Mouse (Mus musculus) hindbrain, embryonic 15.5 days (tissue): ENCODE data around the gene Gnl3l. TPM values are rescaled to one million over a fixed set of nuclear protein-coding genes. Genes with fewer than 3 reads are reported as not detected.

Source experiments
- ATAC-seq: fragments of 200-750 bp; cut with Nextera tagmentation; 2 replicates; pipeline ENCODE4 v1.8.0; 2017; ENCODE audit warnings: low read depth, moderate number of reproducible peaks, moderate TSS enrichment; ENCODE audit not compliant: low FRiP score
- H3K27ac ChIP-seq: fragments of 300-500 bp; sonication (generic); replicated peaks from 2 replicates; pipeline ENCODE4 v1.5.1; 2015; ENCODE audit warnings: mild to moderate bottlenecking, inconsistent platforms
- H3K27me3 ChIP-seq: fragments of 300-500 bp; sonication (generic); 2 replicates; pipeline ENCODE4 v1.6.1; 2015; ENCODE audit warnings: control low read depth, inconsistent platforms
- H3K36me3 ChIP-seq: fragments of 300-500 bp; sonication (generic); 2 replicates; pipeline ENCODE4 v1.6.1; 2015; ENCODE audit warnings: control low read depth, inconsistent platforms
- H3K4me1 ChIP-seq: fragments of 300-500 bp; sonication (generic); replicated peaks from 2 replicates; pipeline ENCODE4 v1.6.1; 2015; ENCODE audit warnings: control low read depth, inconsistent platforms
- H3K4me2 ChIP-seq: fragments of 300-500 bp; sonication (generic); 2 replicates; pipeline ENCODE4 v1.6.1; 2015; ENCODE audit warnings: moderate library complexity, mild to moderate bottlenecking, inconsistent platforms
- H3K4me3 ChIP-seq: fragments of 300-500 bp; sonication (generic); 2 replicates; pipeline ENCODE4 v1.5.1; 2015; ENCODE audit warnings: mild to moderate bottlenecking, inconsistent platforms
- H3K9ac ChIP-seq: fragments of 300-500 bp; sonication (generic); 2 replicates; pipeline ENCODE4 v1.6.1; 2015; ENCODE audit warnings: inconsistent platforms
- H3K9me3 ChIP-seq: fragments of 300-500 bp; sonication (generic); 2 replicates; pipeline ENCODE4 v1.6.1; 2016; ENCODE audit warnings: control low read depth, inconsistent platforms
- WGBS: fragments of 180-500 bp; shearing (Covaris S2); methylation state at CpG from one replicate; pipeline ENCODE4 v1.1.7; 2015; 5-methylcytosine and 5-hydroxymethylcytosine counted together
- polyA plus RNA-seq: library from polyadenylated mRNA; unstranded; fragments of >200 nt; fragmentation: Nextera tagmentation; extraction: Ambion mirVana; gene quantifications from 2 replicates; pipeline ENCODE4 v1.2.1, GENCODE M21; 2015

Gnl3l gene
- polyA plus RNA-seq, 1 experiment from 2014 or later, result 83.2 TPM

DNA sequence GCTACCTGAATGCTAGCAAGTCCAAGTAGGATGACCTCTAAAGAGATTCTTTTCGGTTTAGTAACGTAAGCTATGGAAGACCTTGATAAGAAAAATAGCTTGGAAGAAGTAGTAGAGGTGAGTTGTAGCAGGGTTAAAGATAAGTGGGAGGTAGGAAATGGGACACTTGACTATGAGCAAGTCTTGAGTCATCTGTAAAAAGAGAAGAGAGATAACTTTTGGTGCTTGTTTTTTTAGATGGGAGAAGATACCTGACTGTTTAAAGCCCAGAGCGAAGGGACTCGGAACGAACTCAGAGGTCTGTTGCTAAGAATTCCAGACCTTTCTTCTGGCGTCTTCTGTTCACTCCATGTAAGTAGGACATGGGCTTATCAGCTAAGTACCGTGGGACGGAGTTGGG is 28.7 kb upstream of the Gnl3l start, which contains the start of gene Fgd1:
TSS of gene Fgd1 (plus strand) at position 301 of the 400 bp plus-strand sequence.
- H3K9me3 ChIP-seq, result no peaks in the 10 kb centered on the region
- peak within 1 kb of the TSS; percentile 95 for H3K27ac ChIP-seq
- peaks cover 27% of the 10 kb centered on the region for H3K4me1 ChIP-seq
- 92% methylated on average over 8 of the region's 8 CpGs for WGBS
- peak within 1 kb of the TSS; percentile 86 for H3K9ac ChIP-seq
- no peak for ATAC-seq
- no peaks in the 10 kb centered on the region for H3K36me3 ChIP-seq
- peak within 1 kb of the TSS; percentile 66 for H3K4me2 ChIP-seq
- no peaks in the 10 kb centered on the region for H3K27me3 ChIP-seq
- peak within 1 kb of the TSS; percentile 71 for H3K4me3 ChIP-seq

DNA sequence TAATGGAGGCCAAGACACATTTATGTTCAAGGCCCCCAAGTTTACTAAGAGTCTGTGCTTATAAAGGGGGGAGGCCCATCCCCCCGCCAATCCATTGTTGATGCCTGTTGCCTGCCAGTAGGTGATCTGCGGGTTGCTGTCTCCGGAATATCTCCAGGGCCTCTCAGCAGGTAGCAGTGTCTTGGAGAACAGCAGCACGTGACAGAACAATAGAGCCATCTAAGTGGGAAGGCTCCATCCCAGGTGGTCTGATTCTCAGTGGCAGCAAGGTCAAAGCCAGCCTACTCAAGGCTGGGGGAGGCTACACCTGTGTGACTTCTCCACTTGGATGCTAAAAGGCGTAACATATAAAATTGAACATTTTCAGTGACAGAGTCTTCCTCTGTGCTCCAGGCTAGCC is 24.1 kb upstream of the Gnl3l start:
- H3K4me1 ChIP-seq, result no peaks in the 10 kb centered on the region
- H3K9me3 ChIP-seq, result no peaks in the 10 kb centered on the region
- 48% methylated on average over 5 of the region's 5 CpGs for WGBS
- no peak overlapping the region for H3K4me2 ChIP-seq
- no peak overlapping the region for H3K9ac ChIP-seq
- H3K36me3 ChIP-seq, result no peaks in the 10 kb centered on the region
- ATAC-seq, result no peak
- no peak overlapping the region for H3K27ac ChIP-seq
- no peak overlapping the region for H3K4me3 ChIP-seq
- no peaks in the 10 kb centered on the region for H3K27me3 ChIP-seq

DNA sequence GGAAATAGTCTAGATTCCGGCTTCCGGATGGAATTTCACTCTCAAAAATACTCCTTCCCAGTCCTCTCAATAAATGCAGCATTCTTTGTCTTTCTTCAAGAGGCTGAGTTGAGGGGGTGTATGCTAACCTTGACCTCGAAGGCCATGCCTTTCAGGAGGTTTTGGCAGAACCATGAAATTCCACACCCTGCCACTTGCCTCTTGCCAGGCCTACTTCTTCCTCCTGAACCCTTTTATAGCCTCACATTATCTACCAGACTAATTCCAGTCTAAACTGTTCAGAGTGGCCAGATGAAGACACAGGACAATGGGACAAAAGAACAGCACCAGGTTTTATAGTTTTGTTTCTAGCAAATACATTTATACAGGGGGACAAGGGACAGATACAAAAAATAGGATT is 14.3 kb upstream of the Gnl3l start:
- H3K27ac ChIP-seq, result no peak overlapping the region
- ATAC-seq, result no peak
- H3K36me3 ChIP-seq, result no peaks in the 10 kb centered on the region
- no peak overlapping the region for H3K4me2 ChIP-seq
- no peaks in the 10 kb centered on the region for H3K27me3 ChIP-seq
- H3K9me3 ChIP-seq, result no peaks in the 10 kb centered on the region
- H3K9ac ChIP-seq, result no peak overlapping the region
- no peaks in the 10 kb centered on the region for H3K4me1 ChIP-seq
- no peak overlapping the region for H3K4me3 ChIP-seq
- 68% methylated on average over 3 of the region's 3 CpGs for WGBS

DNA sequence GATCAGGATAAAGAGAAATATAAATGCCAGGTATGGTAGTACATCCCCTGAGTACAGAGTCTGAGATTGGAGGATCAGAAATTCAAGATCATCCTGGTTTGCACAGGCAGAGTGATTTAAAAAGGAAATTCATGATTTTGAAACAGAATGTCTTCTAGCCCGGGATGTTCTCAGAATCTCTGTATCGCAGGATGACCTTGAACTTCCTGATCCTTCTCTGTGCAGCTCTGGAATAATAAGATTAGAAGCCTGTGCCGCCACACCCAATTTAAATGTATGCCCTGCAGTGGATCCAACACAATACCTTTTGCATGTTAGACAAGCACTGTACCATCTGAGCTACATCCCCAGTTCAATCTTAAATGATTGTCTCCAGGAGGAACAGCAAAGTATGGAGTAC is 1.7 kb upstream of the Gnl3l start:
- WGBS, result 71% methylated on average over 3 of the region's 3 CpGs
- no peak for ATAC-seq
- H3K9ac ChIP-seq, result 0 out of 2 replicates have a peak overlapping the region, but pooled peaks have one; percentile 7

DNA sequence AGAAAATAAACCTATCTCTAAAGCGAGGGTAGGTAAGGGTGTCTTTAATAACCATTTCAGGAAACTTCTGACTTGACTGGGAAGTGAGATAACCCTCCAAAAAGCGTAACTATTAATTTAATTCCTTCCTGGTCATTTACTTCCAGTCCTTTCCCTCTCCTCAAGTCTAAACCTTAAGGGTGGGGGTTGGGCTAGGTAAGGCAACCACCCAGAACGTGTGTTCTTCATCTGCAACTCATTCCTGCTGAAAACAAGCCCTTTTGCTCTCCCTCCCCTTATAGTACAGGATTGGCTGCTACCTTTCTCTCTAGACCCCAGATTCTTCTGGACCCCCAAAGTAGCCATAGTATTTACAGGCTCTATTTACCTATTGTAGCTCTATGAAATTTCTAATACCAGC is 775 bp upstream of the Gnl3l start:
- ATAC-seq, result no peak
- H3K9me3 ChIP-seq, result no peaks in the 10 kb centered on the region
- H3K27me3 ChIP-seq, result no peaks in the 10 kb centered on the region
- H3K4me2 ChIP-seq, result peak overlapping the region; percentile 57
- peak overlapping the region; percentile 43 for H3K9ac ChIP-seq
- 18% methylated on average over 3 of the region's 3 CpGs for WGBS
- peak overlapping the region; percentile 83 for H3K27ac ChIP-seq
- no peaks in the 10 kb centered on the region for H3K4me1 ChIP-seq
- peak overlapping the region; percentile 49 for H3K4me3 ChIP-seq
- H3K36me3 ChIP-seq, result 0 out of 2 replicates have a peak, but pooled peaks cover 3% of the 10 kb centered on the region

More for the DNA sequence above, 1.7 kb upstream of the Gnl3l start:
- Histone ChIP-seq H3K36me3 (0 out of 2 replicates have a peak, but pooled peaks cover 3% of the 10 kb centered on the region), H3K27ac (peak overlapping the region; percentile 83; the same call in 1 of the 2 replicates), H3K9me3 (no peaks in the 10 kb centered on the region), H3K4me1 (no peaks in the 10 kb centered on the region), H3K4me2 (peak overlapping the region; percentile 57), H3K27me3 (no peaks in the 10 kb centered on the region), H3K4me3 (peak overlapping the region; percentile 49; the same call in 1 of the 2 replicates)

DNA sequence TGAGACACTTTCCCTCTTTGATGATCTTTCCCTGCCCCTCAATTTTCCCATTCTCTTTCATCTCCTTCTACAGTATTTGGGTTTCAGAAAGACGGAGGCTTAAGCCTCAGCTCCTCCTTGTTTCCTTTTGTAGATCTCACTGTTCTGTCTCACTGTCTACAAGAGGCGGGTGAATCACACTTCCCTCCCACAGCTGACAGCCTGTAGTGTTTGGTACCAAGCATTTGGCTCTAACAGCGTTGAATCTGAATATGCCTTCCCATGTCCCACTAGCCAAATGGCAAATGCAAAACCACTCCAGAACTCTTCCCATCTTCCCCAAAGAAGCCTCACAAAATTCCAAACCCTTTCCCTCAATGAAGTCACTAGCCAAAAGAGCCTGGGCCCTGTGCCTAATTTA is 20.3 kb downstream of the Gnl3l start:
- H3K36me3 ChIP-seq, result peaks cover 40% of the 10 kb centered on the region
- H3K27ac ChIP-seq, result no peak overlapping the region
- WGBS, result 95% methylated on average over 3 of the region's 3 CpGs

DNA sequence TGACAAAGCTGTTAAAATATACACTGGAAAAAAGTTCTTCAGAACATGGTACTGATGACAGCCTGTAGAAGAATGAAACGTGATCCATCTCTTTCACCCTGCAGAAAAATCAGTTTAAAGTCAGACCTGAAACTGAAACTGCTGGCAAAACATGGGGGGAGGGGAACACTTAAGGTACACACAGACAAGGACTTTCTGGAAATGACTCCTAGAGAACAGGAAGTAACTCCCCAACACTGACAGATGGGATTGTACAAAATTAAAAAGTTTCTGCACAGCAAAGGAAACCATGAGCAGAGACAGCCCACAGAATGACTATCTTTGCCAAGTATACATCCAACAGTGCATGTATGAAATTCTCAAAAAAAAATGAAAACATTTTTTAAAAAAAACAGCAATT is 35.5 kb downstream of the Gnl3l start:
- H3K9ac ChIP-seq, result no peak overlapping the region
- no peaks in the 10 kb centered on the region for H3K9me3 ChIP-seq
- H3K4me2 ChIP-seq, result no peak overlapping the region
- peaks cover 20% of the 10 kb centered on the region for H3K36me3 ChIP-seq
- 69% methylated on average over 1 of the region's 1 CpGs for WGBS
- no peak overlapping the region for H3K4me3 ChIP-seq
- H3K27ac ChIP-seq, result no peak overlapping the region
- H3K4me1 ChIP-seq, result no peaks in the 10 kb centered on the region
- no peak for ATAC-seq
- H3K27me3 ChIP-seq, result no peaks in the 10 kb centered on the region

More for the DNA sequence above, 20.3 kb downstream of the Gnl3l start:
- no peak overlapping the region for H3K4me3 ChIP-seq
- no peaks in the 10 kb centered on the region for H3K27me3 ChIP-seq
- H3K9me3 ChIP-seq, result no peaks in the 10 kb centered on the region
- ATAC-seq, result no peak
- no peaks in the 10 kb centered on the region for H3K4me1 ChIP-seq
- no peak overlapping the region for H3K9ac ChIP-seq
- H3K4me2 ChIP-seq, result no peak overlapping the region

DNA sequence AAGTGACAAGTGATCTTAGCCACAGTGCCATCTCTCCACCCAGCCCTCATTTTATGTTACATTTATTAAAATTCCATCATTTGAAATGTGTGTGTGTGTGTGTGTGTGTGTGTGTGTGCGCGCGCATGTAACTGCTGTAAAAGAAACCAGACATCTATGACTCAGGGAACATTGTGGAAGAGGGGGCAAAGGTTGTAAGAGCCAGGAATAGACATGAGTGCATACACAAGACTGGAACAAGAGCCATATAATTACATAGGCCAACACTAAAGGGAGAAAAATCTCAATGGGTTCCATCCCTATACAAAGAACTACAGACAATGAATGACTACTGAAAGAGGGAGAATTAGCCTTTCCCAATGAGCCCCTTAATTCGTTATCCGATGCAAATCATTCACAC is 41.7 kb downstream of the Gnl3l start:
- 93% methylated on average over 5 of the region's 5 CpGs for WGBS
- no peak for ATAC-seq
- no peak overlapping the region for H3K4me3 ChIP-seq

DNA sequence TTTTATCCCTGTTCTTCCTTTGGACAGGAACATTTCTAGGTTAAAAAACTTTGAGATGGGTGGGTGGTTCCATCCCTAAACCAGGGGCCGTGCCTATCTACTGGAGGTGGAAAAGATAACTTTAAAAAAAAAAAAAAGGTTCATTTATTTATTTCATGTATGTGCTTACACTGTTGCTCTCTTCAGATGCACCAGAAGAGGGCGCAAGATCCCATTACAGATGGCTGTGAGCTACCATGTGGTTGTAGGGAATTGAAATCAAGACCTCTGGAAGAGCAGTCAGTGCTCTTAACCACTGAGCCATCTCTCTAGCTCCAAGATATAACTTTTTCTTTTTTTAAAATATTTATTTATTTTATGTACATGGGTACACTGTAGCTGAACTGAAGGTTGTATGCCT is 54.1 kb downstream of the Gnl3l start:
- Histone ChIP-seq H3K36me3 (no peaks in the 10 kb centered on the region), H3K4me2 (no peak overlapping the region), H3K27ac (no peak overlapping the region), H3K27me3 (no peaks in the 10 kb centered on the region), H3K4me3 (no peak overlapping the region), H3K9me3 (no peaks in the 10 kb centered on the region), H3K9ac (no peak overlapping the region), H3K4me1 (no peaks in the 10 kb centered on the region)
- ATAC-seq, result no peak
- WGBS, result 25% methylated on average over 2 of the region's 2 CpGs

More for the DNA sequence above, 41.7 kb downstream of the Gnl3l start:
- Histone ChIP-seq H3K27ac (no peak overlapping the region), H3K9me3 (no peaks in the 10 kb centered on the region), H3K4me1 (no peaks in the 10 kb centered on the region), H3K36me3 (no peaks in the 10 kb centered on the region), H3K9ac (no peak overlapping the region), H3K4me2 (no peak overlapping the region), H3K27me3 (no peaks in the 10 kb centered on the region)

DNA sequence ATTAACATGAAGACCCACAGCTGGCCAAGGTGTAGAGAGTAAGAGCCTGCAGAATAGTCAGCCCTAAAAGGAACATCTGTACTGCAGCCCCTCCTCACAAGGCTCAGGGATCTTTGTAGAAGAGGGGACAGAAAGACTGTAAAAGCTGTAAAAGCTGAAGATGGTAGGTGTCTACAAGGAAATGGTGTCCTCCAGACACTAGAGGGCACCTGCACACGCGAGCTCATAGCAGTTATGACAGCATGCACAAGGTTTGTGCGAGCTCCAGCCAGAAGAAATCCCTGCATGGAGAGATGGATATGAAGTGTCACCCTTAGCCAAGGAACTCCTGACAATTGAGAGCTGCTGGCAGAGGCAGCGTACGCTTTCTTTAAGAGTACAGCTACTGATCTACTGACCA is 56.4 kb downstream of the Gnl3l start:
- no peak overlapping the region for H3K4me3 ChIP-seq
- H3K36me3 ChIP-seq, result no peaks in the 10 kb centered on the region
- H3K9me3 ChIP-seq, result no peaks in the 10 kb centered on the region
- H3K27ac ChIP-seq, result no peak overlapping the region
- ATAC-seq, result no peak
- no peak overlapping the region for H3K4me2 ChIP-seq
- H3K4me1 ChIP-seq, result no peaks in the 10 kb centered on the region; the same call in 1 of the 2 replicates
- H3K27me3 ChIP-seq, result no peaks in the 10 kb centered on the region
- no peak overlapping the region for H3K9ac ChIP-seq
- 61% methylated on average over 5 of the region's 5 CpGs for WGBS

DNA sequence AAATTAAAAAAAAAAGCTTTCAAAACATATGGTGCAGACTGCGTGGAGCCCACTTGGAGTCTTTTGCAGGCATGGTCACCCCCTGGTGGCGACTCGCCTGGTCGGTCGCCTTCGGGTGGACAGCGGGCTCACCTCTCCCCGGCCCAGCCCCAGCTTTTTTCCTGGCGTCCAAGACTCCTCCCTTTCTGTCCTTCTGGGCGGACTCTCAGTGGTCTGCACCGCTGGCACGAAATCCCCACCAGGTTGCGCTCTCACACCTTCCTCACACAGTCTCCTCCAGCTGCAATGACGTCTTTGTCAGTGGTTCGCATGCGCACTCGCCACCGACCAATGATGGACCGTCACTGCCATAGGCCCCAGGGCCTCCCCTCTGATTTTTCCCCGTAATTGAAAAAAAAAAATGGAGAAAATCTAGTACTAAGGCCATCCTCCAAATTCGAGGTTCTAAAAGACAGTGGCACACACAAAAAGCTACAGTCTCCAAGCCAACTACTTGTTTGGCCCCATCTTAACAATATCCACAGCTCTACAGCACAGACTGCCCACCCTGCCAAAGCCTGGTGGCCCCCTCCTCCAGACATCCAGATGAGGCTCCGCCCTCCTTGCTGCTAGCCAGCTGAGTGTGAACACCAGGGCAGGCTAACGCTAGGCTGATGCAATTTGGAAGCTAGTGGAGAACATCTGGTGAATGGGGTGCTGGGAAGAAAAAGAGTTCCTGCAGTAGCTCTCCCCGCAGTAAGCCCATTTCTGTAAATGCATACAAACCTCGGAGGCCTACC is 60.4 kb downstream of the Gnl3l start:
- 15% methylated on average over 25 of the region's 25 CpGs for WGBS
- Histone ChIP-seq H3K4me3 (peak overlapping the region; percentile 30), H3K9ac (peak overlapping the region; percentile 31; the same call in 1 of the 2 replicates), H3K4me2 (peak overlapping the region; percentile 50), H3K36me3 (no peaks in the 10 kb centered on the region), H3K9me3 (no peaks in the 10 kb centered on the region), H3K4me1 (no peaks in the 10 kb centered on the region; the same call in 1 of the 2 replicates), H3K27me3 (no peaks in the 10 kb centered on the region), H3K27ac (peak overlapping the region; percentile 84)
- ATAC-seq, result peak; percentile 99

DNA sequence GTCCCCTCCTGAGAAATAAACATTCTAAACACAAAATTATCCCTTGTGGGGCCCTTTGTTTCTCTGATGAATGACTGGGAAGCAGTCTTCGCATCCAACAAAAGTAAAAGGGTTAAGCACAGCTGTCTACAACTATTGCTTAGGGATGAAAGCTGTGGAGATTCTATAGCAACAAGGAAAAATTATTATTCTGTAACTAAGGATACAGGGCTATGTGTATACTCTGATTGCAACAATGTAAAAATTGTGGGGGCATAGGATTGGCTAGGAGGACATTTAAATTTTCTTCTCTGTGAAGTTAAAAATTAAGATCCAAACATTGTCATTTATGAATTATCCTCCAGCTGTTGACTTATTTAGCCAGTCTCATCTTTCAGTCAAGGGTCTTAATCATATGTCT is 61.1 kb downstream of the Gnl3l start:
- no peaks in the 10 kb centered on the region for H3K27me3 ChIP-seq
- H3K36me3 ChIP-seq, result no peaks in the 10 kb centered on the region
- H3K4me1 ChIP-seq, result no peaks in the 10 kb centered on the region; the same call in 1 of the 2 replicates
- peak overlapping the region; percentile 50 for H3K4me2 ChIP-seq
- ATAC-seq, result no peak
- no peaks in the 10 kb centered on the region for H3K9me3 ChIP-seq
- H3K4me3 ChIP-seq, result peak overlapping the region; percentile 30
- 0 out of 2 replicates have a peak overlapping the region, but pooled peaks have one; percentile 11 for H3K9ac ChIP-seq
- peak overlapping the region; percentile 84 for H3K27ac ChIP-seq
- WGBS, result 29% methylated on average over 1 of the region's 1 CpGs
